Mouse (Mus musculus) lung, postnatal 4 days (tissue): ENCODE data around the gene Scin.

Source experiments
- DNase-seq, 2 experiments: peaks; one replicate each; pipeline ENCODE4 v3.0.0; 2021

The Scin gene

DNA sequence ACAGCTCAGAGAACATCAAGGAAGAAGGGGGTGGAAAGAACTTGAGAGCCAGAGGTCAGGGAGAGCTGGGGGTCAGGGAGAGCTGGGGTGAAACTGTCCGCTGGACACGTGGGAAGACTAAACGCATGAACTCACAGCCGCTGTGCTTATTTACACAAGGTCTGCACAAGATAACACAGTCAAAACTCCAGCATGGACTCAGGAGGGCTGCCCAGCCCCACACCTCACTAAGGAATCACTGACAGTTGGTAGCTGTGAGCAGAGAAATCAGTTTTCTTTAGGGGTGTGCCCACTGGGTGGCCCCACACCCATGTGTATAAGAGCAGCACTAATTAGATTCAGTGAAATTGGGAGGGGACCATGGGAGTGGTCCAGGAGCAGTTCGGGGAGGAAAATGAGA, 27.2 kb downstream of the Scin start:
- DNase-seq: no peak

DNA sequence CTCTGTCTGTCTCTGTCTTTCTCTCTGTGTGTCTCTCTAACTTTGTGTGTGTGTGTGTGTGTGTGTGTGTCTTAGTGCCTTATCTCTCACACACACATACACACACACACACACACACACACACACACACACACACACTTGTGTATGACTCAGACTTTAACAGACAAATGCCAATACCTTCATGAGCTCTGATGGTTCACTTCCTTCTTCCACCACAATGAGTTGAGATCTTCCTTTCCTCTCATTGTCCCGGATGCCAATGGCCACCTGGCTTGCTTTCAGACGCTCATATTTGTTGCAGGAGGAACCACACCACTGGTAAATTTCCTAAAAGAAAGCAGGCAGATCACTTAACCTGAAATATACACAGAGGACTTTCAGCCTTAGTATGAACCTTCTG, 29.3 kb downstream of the Scin start:
- no peak for DNase-seq

DNA sequence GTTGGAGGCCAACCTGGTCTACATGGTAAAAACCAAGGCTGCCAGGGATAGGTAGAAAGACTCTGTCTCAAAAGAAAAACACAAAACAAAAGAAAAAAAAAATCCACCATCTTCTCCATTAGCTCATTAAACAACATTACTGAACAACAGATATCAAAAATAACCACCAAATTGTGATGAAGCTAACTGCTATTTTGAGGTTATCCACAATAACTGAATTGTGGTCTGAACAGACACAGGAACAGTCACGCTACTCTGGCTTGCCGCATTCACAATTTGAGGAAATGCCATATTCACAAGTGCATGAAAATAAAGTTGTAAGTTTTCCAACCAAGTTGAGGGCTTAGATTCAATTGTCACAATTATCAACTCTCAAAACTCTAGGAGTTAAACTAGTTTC, 31.7 kb downstream of the Scin start:
- no peak for DNase-seq

DNA sequence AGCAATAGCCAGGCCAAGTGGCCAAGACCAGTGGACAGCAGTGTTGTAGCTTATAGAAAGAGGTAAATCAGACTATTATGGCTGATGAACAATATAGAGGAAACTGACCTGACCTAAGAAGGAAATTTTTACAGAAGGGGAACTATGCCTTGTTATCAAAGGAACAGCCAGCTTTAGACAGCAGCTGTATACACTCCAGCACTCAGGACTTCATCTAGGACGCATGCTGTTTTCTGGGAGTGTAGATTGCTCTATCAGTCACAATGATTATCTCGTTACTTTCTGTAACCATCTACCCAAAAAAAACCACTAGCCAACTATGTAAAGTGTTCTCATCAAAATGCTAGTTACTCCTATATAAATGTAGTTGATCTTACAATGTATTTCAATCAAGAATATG, 34.6 kb downstream of the Scin start:
- no peak for DNase-seq

DNA sequence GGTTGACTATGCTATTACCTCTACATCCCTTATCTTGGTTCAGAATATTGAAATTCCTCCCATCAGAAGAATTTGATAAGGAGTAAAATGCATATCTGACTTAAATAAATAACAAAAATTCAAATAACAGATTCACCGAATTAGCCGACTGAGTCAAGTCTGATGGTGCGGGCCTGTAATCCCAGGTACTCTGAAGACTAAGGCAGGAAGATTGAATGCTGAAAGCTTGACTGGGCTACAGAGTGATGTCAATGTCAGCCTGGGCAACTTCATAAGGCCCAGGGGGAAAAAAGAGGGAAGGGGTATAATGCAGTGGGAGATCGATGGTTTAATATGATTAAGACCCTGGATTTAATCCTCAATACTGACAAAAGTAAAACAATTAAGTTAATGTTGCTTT, 36.6 kb downstream of the Scin start:
- no peak for DNase-seq

DNA sequence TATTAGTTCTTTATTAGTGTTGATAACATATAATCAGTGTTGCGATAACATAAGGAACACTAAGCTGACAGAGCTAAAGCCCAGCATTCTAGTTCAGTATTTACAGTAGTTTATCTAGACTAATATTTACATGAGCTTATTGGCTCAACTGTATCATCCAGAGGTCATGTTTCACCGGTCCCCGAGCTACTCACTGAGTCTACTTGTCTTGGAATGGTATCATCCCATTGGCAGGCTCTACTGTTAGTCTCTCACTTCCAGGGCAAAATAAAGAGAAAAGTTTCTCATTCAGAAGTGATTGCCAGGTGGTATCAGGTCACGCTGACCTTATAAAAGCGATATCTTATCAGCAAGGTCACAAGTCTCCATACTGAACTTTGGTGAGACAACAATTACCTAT, 37.0 kb downstream of the Scin start:
- DNase-seq: no peak

DNA sequence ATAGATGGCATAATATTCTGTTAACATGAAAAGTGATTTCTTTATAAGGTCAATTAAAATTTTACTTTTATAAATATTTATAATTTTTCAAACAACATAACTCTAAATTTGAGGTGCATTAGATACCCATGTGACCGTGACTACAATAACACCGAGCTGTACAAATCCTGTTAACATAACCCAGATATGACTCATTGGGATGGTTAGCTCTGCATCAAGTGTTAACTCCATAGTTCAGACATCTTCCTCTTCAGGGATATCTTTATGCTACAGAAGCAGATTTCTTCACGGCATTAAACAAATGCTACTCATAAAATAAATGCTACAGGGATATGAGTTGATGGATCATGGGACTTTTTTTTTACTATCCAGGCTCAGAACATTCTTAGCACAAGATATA, 37.6 kb downstream of the Scin start:
- no peak for DNase-seq

DNA sequence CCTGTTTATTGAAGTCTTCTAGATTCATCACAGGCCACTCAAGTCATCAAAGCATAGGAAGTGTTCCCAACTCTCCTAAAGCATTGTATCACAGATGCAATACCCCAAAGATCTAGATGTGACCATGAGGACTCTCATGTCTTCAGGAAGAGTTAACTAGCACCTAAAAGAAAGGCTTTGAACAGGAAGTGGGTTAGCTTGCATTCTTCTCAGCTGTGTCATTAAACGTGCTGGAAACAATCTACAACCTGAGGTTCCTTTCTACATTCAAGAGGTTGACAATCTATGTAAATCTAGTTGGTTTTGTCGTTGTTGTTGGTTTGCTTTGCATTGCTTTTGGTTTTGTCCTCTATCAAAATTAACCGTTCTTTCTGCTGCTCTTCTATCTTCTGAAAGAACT, 44.0 kb downstream of the Scin start:
- DNase-seq: no peak

DNA sequence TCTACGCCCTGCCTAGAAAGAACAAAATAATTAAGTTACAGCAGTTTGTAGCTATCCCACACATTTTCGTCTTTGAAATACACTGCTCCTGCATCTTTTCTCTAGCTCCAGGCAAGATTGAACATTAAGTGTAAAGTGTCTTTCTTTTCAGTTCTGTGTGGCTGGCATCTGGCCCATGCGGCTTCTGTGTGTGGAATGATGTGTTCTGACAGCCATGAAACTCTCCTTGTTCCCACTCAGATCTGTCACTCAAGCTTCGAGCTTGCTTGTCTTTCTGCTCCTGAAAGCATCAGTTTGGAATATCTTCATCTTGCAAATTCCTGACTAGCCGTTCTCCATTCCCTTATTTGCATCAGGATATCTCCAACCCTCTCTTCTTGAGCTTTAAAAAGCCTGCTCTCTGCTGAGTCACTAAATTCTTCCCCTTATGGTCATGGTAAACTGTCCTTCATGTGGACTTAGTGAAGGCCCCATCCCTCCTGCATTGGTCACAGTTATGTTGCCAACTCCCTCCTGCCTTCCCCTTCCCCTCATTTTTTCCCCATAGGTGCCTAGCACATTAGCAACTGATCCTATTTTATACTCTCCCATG, 48.2 kb downstream of the Scin start:
- DNase-seq: no peak

DNA sequence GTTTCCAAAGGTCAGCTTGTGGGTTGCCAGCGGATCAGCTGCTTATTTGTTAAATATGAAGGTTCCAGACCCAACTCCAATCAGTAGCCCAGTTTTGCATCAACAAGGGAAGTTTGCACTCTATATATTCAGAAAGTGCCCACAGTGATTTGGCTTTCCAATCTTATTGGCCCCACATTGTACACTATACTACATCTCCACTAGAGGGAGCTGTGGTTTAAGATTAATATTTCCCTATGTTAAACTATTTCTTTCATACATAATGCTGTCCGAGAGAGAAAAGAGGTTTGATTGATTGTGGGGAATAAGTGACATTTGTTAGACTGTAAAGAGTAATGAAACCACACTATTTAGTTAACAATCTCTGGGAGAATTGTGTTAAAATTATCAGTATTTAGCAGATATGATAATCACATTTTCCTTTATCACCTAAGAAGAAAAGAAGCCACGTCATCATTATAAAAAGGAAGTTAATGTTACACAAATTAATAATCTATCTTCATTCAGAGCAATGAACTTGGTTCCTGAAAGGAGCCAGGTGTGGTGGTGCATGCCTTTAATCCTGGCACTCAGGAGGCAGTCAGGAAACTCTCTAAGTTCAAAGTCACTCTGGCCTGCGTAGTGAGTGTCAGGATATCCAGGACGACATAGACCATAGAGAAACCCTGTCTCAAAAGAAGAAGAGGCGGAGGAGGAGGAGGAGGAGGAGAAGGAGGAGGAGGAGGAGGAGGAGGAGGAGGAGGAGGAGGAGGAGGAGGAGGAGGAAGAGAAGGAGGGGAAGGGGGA, 51.4 kb downstream of the Scin start:
- no peak for DNase-seq

DNA sequence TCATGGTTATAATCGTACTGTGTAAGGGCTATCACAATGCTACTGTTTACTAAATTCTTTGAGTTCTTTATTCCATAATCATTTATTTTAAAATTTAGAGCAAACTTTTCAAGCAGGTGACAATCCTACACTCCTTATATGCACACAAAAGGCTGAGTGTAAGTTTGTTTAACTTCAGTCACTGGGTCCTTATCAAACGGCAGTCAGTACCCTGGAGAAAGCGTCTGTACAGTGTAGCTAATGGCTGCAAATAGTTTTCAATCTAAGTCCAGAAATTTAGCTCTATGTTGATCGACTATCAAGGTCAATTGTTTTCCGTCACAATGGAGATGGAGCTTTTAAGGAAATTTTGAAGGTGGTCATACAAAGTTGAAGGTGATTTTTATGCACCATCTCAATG, 52.0 kb downstream of the Scin start:
- DNase-seq: no peak

DNA sequence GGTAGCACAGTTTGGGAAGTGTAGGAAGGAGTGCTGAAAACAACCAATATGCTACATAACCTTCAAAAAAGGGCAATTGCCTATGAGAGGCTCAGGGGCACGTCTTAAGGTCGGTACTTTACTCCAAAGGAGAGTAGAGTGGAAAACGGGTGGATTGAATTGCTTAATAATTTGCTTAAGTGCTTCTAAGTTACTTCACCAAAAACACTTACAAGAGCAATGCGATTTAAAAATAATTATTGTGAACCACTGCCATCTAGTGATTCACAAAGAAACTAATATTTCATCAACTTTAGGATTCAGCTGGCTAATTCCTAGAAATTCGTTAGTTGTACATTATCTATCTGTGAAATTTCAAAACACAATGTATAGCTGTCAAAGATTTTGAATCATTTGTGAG, 60.4 kb downstream of the Scin start:
- DNase-seq: no peak

DNA sequence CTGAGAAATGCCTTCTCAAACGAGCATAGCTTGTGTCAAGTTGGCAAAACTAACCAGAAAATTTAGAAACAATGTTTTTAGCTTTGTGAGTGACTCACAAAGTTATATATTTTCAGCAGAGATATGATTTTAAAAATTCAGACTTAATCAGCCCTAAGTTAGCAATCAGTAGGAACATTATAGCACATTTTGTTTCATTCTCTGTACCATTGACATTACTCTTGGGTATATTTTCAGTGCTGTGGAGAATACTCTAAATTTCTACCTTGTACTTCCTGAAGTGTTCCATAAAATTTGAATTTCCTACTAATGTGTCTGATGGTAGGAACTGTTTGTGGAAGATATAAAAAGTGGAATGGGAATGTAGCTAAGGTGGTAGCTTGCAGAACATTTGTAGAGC, 87.0 kb downstream of the Scin start:
- DNase-seq: no peak

DNA sequence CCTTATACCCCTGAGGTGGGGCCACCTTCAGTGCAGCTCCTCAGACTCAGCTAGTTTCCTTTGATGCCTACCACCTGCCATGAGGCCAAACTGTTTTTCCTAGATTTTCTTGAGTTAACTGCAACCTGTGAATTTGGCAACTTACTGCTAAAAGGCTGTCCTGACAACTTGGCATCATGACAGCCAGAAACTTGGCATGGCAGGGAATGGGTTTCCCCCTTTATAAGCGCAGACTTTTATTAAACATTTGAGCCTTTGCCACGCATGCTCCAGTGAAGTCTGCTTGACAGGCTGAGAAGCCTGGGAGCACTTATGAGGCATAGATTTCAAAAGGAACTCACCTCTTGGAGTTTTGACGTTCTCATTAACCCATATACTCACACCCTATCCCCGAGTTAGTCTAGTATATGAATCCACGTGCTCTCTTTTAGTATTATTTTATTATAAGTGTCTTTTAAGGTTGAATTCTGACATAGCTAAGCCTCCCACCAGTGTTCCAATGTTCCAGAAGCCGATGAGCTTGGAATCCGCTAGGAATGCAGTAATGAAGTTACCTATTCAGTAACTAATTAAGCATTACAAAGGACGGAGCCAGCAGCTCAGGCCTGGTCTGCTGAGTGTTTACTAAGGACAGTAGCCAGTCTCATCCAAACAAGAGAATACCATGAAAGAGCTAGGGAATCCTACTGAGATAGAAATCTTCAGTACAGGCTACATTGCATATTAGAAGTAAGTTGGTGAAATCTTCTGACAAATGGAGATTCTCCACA, 90.0 kb downstream of the Scin start:
- no peak for DNase-seq

DNA sequence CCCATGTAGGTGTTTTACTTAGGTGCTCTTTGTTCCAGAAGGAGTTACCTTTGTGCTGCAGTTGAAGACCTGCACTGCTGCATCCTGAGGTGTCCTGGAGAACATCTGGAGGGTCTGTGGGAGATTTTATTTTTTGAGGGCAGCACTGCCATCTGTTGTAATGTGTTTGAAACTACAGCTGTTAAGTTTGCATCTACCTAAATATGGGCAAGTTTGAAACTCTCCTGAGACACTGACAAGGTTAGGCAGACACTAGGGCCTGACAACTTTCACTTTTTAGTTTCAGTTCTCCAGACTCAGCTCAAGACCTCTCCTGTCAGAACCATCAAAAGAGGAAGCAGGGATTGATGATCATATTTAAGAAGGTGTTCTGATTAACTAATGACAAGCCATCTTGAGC, 94.0 kb downstream of the Scin start:
- DNase-seq: peak in 1 of 2 experiments; percentile 41

DNA sequence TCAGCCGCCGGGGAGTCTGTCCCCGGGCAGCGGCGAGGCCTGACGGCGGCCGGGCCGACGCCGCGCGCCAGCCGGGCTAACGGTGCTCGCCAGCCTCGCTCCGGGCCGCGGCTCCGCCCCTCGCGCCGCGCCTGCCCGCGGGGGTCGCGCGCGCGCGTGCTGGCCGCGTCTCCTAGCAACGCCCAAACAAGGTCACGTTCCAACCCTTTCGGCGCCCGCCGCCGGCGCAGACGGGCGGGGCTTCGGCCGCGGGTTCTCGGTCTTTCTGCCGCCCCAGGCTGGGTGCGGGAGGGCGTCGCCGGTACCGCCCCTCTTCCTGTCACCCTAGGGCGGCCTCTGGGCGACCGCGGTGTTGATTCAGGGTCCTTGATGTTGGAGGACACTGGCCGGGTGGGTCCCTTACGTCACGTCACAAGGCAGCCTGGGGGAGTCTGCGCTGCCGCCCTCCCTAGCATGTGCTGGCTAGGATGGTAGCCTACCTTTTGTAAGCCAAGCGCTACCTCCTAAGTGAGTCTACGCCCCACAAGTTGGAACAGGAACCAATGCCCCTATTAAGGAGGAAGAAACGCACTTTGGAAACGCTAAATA, 96.1 kb downstream of the Scin start, which contains the start of gene Arl4a:
Gene Arl4a, minus strand, starts transcription at position 150 of the 588 bp plus-strand sequence.
- DNase-seq: peak; percentile 92 to 95

DNA sequence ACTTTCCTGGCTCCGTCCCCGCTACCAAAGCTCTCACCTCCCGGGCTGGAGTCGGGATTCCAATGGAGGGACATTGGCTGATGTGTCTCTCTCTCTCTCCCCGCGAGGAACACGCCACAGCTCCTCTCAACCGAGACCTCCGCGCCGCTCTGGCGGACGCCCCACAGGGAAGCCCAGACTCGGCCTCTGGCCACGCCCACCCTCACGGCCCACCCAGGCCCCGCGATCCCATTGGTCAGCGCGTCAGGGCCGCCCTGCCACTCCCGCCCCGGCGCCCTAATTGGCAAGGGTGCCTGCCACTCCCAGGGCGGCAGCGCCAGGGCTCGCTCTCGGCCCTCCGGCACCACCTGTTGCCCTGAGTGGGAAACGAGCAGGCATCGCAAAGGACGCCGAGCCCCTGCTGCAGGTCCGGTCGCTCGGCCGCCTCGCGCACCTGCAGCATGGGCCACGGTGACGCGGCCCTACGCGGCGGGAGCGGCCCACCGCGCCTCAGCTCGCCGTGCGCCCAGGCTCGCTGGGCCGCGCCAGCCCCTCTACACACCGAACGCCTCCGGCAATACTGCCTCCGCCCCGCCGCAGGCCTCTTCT, 96.7 kb downstream of the Scin start:
- DNase-seq: peak; percentile 99

DNA sequence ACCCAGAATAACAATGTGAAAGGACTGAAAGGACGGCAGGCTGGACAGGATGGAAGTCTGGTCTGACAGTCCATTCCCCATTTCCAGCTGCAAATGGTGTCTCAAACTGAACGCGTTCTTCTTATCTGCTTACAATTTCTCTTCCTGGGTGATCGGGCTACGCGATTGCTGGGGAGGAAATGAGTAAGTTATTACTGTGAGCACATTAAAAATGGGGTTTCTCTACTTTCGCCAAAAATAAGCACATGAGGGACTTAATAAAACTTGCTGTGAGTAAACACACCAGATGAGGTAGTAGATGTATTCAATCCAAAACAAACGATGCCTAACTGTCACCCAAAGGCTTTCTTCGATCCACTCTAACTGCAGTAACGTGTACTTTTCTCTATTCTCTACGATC, 97.4 kb downstream of the Scin start:
- peak in 1 of 2 experiments; percentile 19 for DNase-seq

DNA sequence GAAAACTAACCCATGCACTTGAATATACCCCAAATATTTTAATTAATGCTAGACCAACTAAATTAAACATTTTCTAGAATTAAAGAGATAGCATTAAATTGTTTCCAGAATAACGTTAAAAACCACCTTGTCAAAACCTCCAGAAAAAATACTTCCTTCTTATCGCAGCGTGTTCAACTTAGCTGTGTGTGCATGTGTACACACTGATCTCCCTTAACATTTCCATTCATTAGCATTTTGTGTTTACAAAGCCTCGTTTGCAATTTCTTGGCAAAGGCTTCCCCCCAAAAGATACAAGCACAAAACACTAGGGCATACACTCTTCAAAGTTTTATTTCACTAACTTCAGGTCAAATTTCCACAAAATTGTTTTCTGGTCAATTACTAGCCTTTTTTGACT, 98.5 kb downstream of the Scin start:
- DNase-seq: no peak

DNA sequence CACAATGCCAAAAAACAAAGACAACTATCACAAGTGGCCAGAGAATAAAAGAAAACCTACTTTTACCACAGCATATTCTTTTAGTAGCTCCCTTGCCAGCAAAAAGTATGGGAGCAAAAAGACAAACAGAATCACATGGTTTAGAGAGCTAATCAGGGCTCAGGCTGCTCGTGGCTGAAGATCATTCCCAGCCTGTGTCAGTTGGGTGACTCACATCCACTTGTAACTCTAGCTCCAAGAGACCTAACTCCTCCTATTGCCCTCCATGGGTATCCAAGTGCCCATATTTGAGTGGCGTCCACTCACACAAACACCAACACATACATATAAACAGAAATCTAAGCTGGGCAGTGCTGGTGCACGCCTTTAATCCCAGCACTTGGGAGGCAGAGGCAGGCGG, 104.8 kb downstream of the Scin start:
- no peak for DNase-seq

DNA sequence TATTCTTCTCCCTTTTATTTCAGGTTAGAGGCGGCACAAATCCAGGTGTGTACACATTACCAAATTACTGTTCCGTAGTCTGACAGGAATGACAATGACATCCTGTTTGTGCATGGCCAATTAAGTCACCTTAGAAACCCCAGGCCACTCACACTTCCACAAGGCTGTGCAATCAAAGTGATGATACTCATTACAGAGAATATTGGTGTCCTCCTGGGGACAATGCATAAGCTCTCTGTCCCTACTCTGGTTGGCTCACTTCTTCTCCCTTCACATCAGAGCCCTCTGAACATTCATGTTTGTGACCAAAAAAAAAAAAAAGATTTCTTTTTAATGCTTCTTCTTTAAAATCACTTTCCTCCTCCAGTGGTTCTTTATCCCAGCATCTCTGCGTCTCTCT, 106.2 kb downstream of the Scin start:
- no peak for DNase-seq

DNA sequence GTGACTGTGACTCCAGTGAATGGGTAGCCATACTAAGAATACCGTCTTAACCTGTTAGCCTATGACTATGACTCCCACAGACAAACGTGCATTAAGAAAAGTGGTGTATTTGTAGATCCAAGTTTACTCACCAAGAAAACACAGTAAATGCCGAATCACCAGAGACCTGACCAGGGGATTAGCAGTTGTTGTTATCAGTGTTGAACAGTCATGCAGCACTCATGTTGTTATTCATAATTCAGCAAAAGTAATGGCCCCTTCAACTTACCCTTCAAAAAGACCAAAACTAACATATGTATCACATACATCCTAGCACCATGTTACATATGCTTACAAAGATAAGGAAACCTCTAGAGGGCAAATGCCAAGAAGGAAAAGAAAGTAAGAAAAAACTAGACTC, 106.6 kb downstream of the Scin start:
- DNase-seq: no peak

DNA sequence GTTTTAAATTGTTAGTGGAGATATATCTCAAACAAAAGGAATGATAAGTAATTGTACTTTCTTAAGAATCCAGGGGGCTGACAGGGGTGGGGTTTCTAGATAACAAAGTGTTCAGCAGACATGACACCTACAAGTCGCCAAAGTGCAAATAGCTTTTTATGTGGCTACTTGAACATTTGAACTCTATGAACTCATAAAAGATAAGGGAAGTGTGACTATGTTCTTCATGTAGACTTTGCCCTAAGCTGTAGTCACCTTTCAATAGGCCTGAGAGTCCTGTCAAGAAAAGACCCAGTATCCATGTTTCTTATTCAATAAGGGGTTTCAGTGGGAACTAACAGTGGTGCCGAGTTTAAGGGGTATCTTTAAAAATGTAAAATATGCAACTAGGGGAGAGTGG, 110.1 kb downstream of the Scin start:
- DNase-seq: no peak
